ENCODE assay signal across 9 mouse cellular contexts in genomic region chr10:127734434-127734833, GRCm38 (mm10). TPM values are rescaled to one million over a fixed set of nuclear protein-coding genes. Genes with fewer than 3 reads are reported as not detected.
A peak's percentile ranks its signal among the peaks of the same experiment; 100 is the strongest.
DNase-seq lines count a peak whose midpoint lies in the region; ATAC-seq and TF ChIP-seq lines count a peak whose summit lies in the region.
"Had no signal": no experiment of that assay in that cellular context is flagged by ENCODE, and none has a peak within 500 bp of the region (broad histone marks: within the 10 kb centered on the region; RNA-seq: fewer than 3 reads in every experiment).

No protein-coding gene starts in this region.

- H3K27ac ChIP-seq in limb, embryonic 14.5 days (replicated peaks; ENCODE audit: low read depth, low read length) = no peak overlapping the region

- H3K36me3 ChIP-seq in limb, embryonic 14.5 days (ENCODE audit: control insufficient read depth, insufficient read depth, low read length) = no peaks in the 10 kb centered on the region
- H3K36me3 ChIP-seq: G1E had no signal

- H3K4me1 ChIP-seq in limb, embryonic 14.5 days (ENCODE audit: control insufficient read depth, insufficient read depth, low read length) = peaks cover 3% of the 10 kb centered on the region; the same call in 1 of the 2 replicates

- no peak overlapping the region for H3K9ac ChIP-seq in limb, embryonic 14.5 days (ENCODE audit: low read depth, low read length, severe bottlenecking)

- no peaks in the 10 kb centered on the region for H3K9me3 ChIP-seq in limb, embryonic 14.5 days (ENCODE audit: control insufficient read depth, low read length)

- DNase-seq in embryo, embryonic 10 days (ENCODE audit: low spot score) = peak; percentile 52
- no peak for DNase-seq in embryo, embryonic 9.5 days (ENCODE audit: extremely low spot score)
- DNase-seq in left cerebral cortex, postnatal 4 days = peak; percentile 31
- no peak for DNase-seq in left cerebral cortex, postnatal 36 days (ENCODE audit: low spot score in 2 of 2)
- DNase-seq in ES-CJ7 (ENCODE audit: low read depth, low spot score) = peak; percentile 58
- peak; percentile 50 for DNase-seq in limb, embryonic 14.5 days (ENCODE audit: low spot score)
- no peak for DNase-seq in gastrocnemius, postnatal 4 days (ENCODE audit: low spot score in 2 of 2)
- DNase-seq in yolk sac, embryonic 10.5 days (ENCODE audit: low spot score) = no peak

- 46% methylated on average over 5 of the region's 5 CpGs for WGBS in limb, embryonic 14.5 days

- H3K27me3 ChIP-seq in limb, embryonic 14.5 days (ENCODE audit: control insufficient read depth, insufficient read depth, low read length) = no peaks in the 10 kb centered on the region

- no peak for ATAC-seq in limb, embryonic 14.5 days (ENCODE audit: low FRiP score, low read depth)

- intact Hi-C loops in left cerebral cortex, postnatal 4 days (cut with DNase I) = no loop called here
- intact Hi-C loops in left cerebral cortex, postnatal 36 days (cut with DNase I) = loop anchor here (5.0 kb wide), 2 partner anchors 57 to 92 kb away; partner anchors contain the start of gene Stat6

- no peak overlapping the region for H3K4me2 ChIP-seq in limb, embryonic 14.5 days (replicated peaks; ENCODE audit: low read depth, low read length, severe bottlenecking)

- TF ChIP-seq POLR2A in limb, embryonic 14.5 days (IDR thresholded peaks at IDR 0.05; ENCODE audit: borderline replicate concordance, extremely low read depth, insufficient read depth, insufficient read length) = no peak

- no peak overlapping the region for H3K4me3 ChIP-seq in limb, embryonic 14.5 days (replicated peaks; ENCODE audit: low read length)

RNA-seq across cellular contexts. Expression of gene Zbtb39, which starts 4.9 kb away (rescaled TPM):
- 10 to 100 TPM; 14.5 to 15.1 TPM for total RNA-seq in left cerebral cortex, postnatal 4 days (2021)
- total RNA-seq in left cerebral cortex, postnatal 36 days (2021) = 1 to 10 TPM; 8.8 to 9.6 TPM
- 10.7 and 12.5 TPM in 2 replicates for polyA plus RNA-seq in limb, embryonic 14.5 days (2012; rRNA removed)
- polyA plus RNA-seq in limb, embryonic 14.5 days (2014; fragmentation: Nextera tagmentation; extraction: Ambion mirVana) = 4.2 and 4.4 TPM in 2 replicates
- 1 to 10 TPM; 6.9 to 8.2 TPM for total RNA-seq in gastrocnemius, postnatal 4 days (2021)

RNA-seq across cellular contexts. Expression of gene Tac2, which starts 10.2 kb away (rescaled TPM):
- 1 to 10 TPM; 2.8 to 4.3 TPM for total RNA-seq in left cerebral cortex, postnatal 4 days (2021)
- 10 to 100 TPM; 15.5 to 17.5 TPM for total RNA-seq in left cerebral cortex, postnatal 36 days (2021)
- 0.58 and 15.2 TPM in 2 replicates for polyA plus RNA-seq in limb, embryonic 14.5 days (2012; rRNA removed)
- polyA plus RNA-seq in limb, embryonic 14.5 days (2014; fragmentation: Nextera tagmentation; extraction: Ambion mirVana) = 0.44 and 0.84 TPM in 2 replicates
- total RNA-seq in gastrocnemius, postnatal 4 days (2021) = under 1 TPM in 1 of 2 experiments, not detected in 1; 0.44 TPM
- total RNA-seq: G1E had no signal
- polyA plus RNA-seq: G1E had no signal

RNA-seq across cellular contexts. Expression of gene Gpr182, which starts 17.1 kb away (rescaled TPM):
- 1 to 10 TPM; 1.1 to 1.4 TPM for total RNA-seq in left cerebral cortex, postnatal 4 days (2021)
- 1 to 10 TPM; 1.5 to 1.6 TPM for total RNA-seq in left cerebral cortex, postnatal 36 days (2021)
- polyA plus RNA-seq in limb, embryonic 14.5 days (2012; rRNA removed) = 0.88 and 1.4 TPM in 2 replicates
- 0.39 and 0.40 TPM in 2 replicates for polyA plus RNA-seq in limb, embryonic 14.5 days (2014; fragmentation: Nextera tagmentation; extraction: Ambion mirVana)
- total RNA-seq in gastrocnemius, postnatal 4 days (2021) = under 1 TPM; 0.34 to 0.56 TPM
- total RNA-seq: G1E had no signal
- polyA plus RNA-seq: G1E had no signal

RNA-seq across cellular contexts. Expression of gene Rdh1, which starts 25.1 kb away (rescaled TPM):
- under 1 TPM; 0.22 TPM for total RNA-seq in left cerebral cortex, postnatal 4 days (2021)
- total RNA-seq in left cerebral cortex, postnatal 36 days (2021) = under 1 TPM; 0.15 to 0.36 TPM
- polyA plus RNA-seq in limb, embryonic 14.5 days (2012; rRNA removed) = 0.11 and 0.12 TPM in 2 replicates
- polyA plus RNA-seq in limb, embryonic 14.5 days (2014; fragmentation: Nextera tagmentation; extraction: Ambion mirVana) = 0.08 TPM in 1 of 2 replicates, not detected in the other
- under 1 TPM; 0.08 to 0.15 TPM for total RNA-seq in gastrocnemius, postnatal 4 days (2021)
- polyA plus RNA-seq: G1E had no signal

RNA-seq across cellular contexts. Expression of gene Rdh16f1, which starts 25.2 kb away (rescaled TPM):
- total RNA-seq in left cerebral cortex, postnatal 4 days (2021) = not detected
- under 1 TPM; 0.57 to 0.66 TPM for total RNA-seq in left cerebral cortex, postnatal 36 days (2021)
- polyA plus RNA-seq in limb, embryonic 14.5 days (2012; rRNA removed) = 0.15 and 0.16 TPM in 2 replicates
- 0.59 TPM in 1 of 2 replicates, not detected in the other for polyA plus RNA-seq in limb, embryonic 14.5 days (2014; fragmentation: Nextera tagmentation; extraction: Ambion mirVana)
- total RNA-seq in gastrocnemius, postnatal 4 days (2021) = under 1 TPM in 1 of 2 experiments, not detected in 1; 0.29 TPM
- total RNA-seq: G1E had no signal
- polyA plus RNA-seq: G1E had no signal

Comparison
In these comparisons a context has a peak if more than half of its experiments do, and no peak if none do; other contexts are left out.
1. DNase-seq: peak in embryo, embryonic 10 days (single experiment), left cerebral cortex, postnatal 4 days (single experiment), ES-CJ7 (single experiment) and limb, embryonic 14.5 days (single experiment); none in embryo, embryonic 9.5 days (single experiment), left cerebral cortex, postnatal 36 days (0 of 2), gastrocnemius, postnatal 4 days (0 of 2) and yolk sac, embryonic 10.5 days (single experiment).